Mouse (Mus musculus) heart, postnatal 0 days (tissue): ENCODE measurements at regions not wholly inside any gene's neighbourhood (a gene's known extent, or its start where the extent isn't known, plus 50 kb on each side); places are given as distances from the start of the nearest gene placed in this dataset.

ENCODE experiments used
- ATAC-seq: fragments of 200-750 bp; cut with Nextera tagmentation; 2 replicates; pipeline ENCODE4 v1.8.0; 2017; ENCODE audit warnings: low read depth, moderate number of reproducible peaks, moderate library complexity; ENCODE audit not compliant: insufficient read depth
- DNase-seq: peaks from one replicate; pipeline ENCODE4 v3.0.0-alpha.2; 2016; ENCODE audit warnings: low spot score
- H3K27ac ChIP-seq: fragments of 300-500 bp; sonication (generic); 2 replicates; pipeline ENCODE4 v1.5.1; 2014; ENCODE audit warnings: low read depth, mild to moderate bottlenecking
- H3K27me3 ChIP-seq: fragments of 300-500 bp; sonication (generic); 2 replicates; pipeline ENCODE4 v1.6.1; 2014; ENCODE audit warnings: low read length, mixed read lengths; ENCODE audit not compliant: control insufficient read depth, insufficient read depth
- H3K36me3 ChIP-seq: fragments of 300-500 bp; sonication (generic); replicated peaks from 2 replicates; pipeline ENCODE4 v1.6.1; 2014; ENCODE audit warnings: low read length, mixed read lengths; ENCODE audit not compliant: control insufficient read depth, insufficient read depth
- H3K4me1 ChIP-seq: fragments of 300-500 bp; sonication (generic); 2 replicates; pipeline ENCODE4 v1.6.1; 2014; ENCODE audit warnings: antibody characterized with exemption; ENCODE audit not compliant: control insufficient read depth, insufficient read depth
- H3K4me2 ChIP-seq: fragments of 300-500 bp; sonication (generic); 2 replicates; pipeline ENCODE4 v1.6.1; 2014; ENCODE audit warnings: low read depth, mild to moderate bottlenecking, low read length, moderate library complexity
- H3K4me3 ChIP-seq: fragments of 300-500 bp; sonication (generic); 2 replicates; pipeline ENCODE4 v1.5.1; 2014; ENCODE audit warnings: low read depth, low read length
- H3K9ac ChIP-seq: fragments of 300-500 bp; sonication (generic); replicated peaks from 2 replicates; pipeline ENCODE4 v1.6.1; 2014; ENCODE audit warnings: low read depth, low read length, mixed read lengths
- H3K9me3 ChIP-seq: fragments of 300-500 bp; sonication (generic); replicated peaks from 2 replicates; pipeline ENCODE4 v1.6.1; 2016; ENCODE audit warnings: low read length; ENCODE audit not compliant: control insufficient read depth
- CTCF ChIP-seq: IDR thresholded peaks from 2 replicates; pipeline ENCODE4 v1.5.1; 2016; ENCODE audit warnings: antibody characterized with exemption, control low read depth, low read depth
- EP300 ChIP-seq: IDR thresholded peaks from 2 replicates; pipeline ENCODE4 v1.6.1; 2016; ENCODE audit warnings: antibody characterized with exemption, low read depth
- WGBS: fragments of 180-500 bp; shearing (Covaris S2); extraction: QIAGEN DNeasy Blood & Tissue Kit; methylation state at CpG from one replicate; pipeline ENCODE4 v1.1.7; 2014; 5-methylcytosine and 5-hydroxymethylcytosine counted together

DNA sequence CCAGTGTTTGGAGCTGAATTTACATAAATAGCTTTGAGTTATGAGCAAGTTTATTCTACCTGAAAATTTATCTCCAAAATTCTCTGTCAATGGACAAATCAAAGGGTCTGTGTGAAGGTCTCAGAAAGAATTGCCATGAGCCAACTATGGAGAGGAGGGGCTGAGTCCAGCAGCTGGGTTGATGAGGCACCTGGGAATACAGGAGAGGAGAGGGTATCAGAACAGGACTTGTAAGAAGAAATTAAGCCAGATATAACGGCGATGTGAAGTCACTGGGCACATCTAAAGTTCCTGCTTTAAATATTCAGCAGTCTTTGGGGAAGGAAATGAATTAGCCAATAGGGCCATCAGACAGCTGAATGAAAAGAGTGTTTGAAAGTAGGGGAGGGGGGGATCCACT, 394.4 kb upstream of the Plxna2 start:
- no peaks in the 10 kb centered on the region; the same call in 1 of the 2 replicates for H3K4me1 ChIP-seq
- H3K9me3 ChIP-seq = no peaks in the 10 kb centered on the region
- H3K27ac ChIP-seq = no peak overlapping the region
- TF ChIP-seq EP300 (no peak), CTCF (no peak)
- ATAC-seq = no peak
- no peak overlapping the region for H3K4me2 ChIP-seq
- no peak overlapping the region for H3K9ac ChIP-seq
- H3K4me3 ChIP-seq = no peak overlapping the region
- no peaks in the 10 kb centered on the region for H3K27me3 ChIP-seq
- H3K36me3 ChIP-seq = no peaks in the 10 kb centered on the region
- WGBS = 44% methylated on average over 2 of the region's 2 CpGs
- DNase-seq = no peak

DNA sequence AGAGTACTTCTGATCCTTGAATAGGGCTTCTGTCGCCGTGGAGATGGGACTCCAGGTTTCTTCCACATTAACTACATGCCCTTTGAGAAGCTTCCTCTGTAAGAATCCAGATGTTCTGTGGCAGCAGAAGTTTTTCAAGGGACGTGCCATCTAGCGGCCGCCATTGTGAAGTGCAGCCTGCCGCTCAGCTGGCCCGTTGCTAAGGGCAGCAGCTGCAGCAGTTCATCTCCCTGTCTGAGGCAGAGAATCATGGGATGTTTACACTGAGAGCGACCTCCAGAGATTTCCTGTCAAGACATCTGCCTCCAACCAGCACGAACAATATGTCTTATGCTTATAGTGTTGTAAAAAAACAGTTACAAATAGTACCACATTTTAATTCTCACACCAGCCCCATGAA, 395.0 kb upstream of the Plxna2 start:
- DNase-seq (peak; percentile 71), ATAC-seq (0 out of 2 replicates have a peak, but pooled peaks have one; percentile 55)
- under 1% methylated on average over 9 of the region's 9 CpGs for WGBS
- H3K4me2 ChIP-seq = no peak overlapping the region
- no peak overlapping the region for H3K4me3 ChIP-seq
- no peaks in the 10 kb centered on the region for H3K36me3 ChIP-seq
- no peaks in the 10 kb centered on the region; the same call in 1 of the 2 replicates for H3K4me1 ChIP-seq
- TF ChIP-seq CTCF (peak; percentile 90), EP300 (no peak)
- no peaks in the 10 kb centered on the region for H3K27me3 ChIP-seq
- no peak overlapping the region for H3K27ac ChIP-seq
- H3K9ac ChIP-seq = no peak overlapping the region
- no peaks in the 10 kb centered on the region for H3K9me3 ChIP-seq

DNA sequence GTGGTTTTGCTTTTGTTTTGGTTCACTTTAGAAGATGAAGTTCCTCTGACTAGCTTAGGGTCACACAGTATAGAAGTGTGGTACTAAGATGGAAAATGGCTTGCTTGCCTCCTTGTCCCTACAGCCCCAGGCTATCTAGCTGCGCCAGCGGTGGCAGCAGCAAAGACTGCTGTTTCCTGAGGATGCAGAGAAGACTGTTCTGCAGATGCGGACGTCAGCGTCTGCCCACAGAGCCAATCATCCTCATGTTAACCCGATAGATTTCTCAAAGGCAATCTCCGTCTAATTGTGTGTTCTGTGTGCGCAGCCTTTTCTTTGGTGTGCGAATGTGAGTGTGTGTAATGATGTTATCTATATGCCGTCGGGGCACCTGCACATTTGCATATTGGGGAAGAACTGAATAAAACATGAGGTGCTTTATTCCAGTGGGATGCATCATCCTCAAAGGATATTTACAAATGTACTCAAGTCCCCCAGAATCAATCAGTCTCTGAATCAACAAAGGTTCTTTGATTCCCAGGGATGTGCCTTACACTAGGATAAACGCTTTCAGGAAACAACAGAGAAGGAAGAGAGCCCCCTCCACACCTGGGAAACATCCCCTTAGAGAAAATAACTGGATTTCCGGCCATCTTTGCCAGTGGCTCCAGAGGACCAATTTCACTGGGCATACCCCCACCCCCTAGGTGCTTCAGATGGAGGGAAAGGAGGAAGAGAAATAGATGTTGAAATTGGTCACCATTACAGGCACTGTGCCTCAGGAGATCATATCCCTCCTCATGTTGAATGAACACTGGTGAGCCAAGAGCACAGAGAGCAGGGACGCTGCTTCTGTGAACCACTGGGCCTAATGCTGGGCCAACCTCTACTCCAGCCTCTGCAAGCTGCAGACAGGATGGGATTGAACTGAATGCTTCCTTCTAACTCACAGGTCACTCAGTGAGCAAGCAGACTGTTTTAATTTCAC, 409.7 kb upstream of the Plxna2 start:
- Histone ChIP-seq H3K36me3 (no peaks in the 10 kb centered on the region), H3K4me1 (no peaks in the 10 kb centered on the region; the same call in 1 of the 2 replicates), H3K27ac (no peak overlapping the region), H3K9ac (no peak overlapping the region), H3K4me2 (no peak overlapping the region), H3K27me3 (no peaks in the 10 kb centered on the region), H3K9me3 (no peaks in the 10 kb centered on the region), H3K4me3 (no peak overlapping the region)
- 64% methylated on average over 14 of the region's 14 CpGs for WGBS
- TF ChIP-seq EP300 (no peak), CTCF (no peak)
- DNase-seq (no peak), ATAC-seq (no peak)

DNA sequence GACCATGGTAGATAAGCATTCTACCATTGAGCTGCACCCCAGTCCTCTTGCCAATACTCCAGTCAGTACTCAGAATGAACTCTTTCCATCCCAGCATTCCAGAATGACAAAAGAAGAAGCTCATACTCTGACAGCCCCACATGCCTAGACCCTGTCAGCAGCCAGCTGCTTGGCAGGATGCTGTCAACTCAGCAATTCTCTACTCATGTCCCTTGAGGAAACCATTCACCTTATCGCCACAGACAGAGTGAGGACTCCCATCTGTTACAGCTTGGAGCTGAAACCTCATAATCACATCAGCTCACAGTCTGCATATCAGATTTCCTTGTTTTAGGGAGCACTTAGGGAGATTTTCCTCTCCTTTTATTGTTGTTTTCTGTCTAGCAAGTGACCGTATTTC, 420.5 kb upstream of the Plxna2 start:
- no peak overlapping the region for H3K4me2 ChIP-seq
- no peak overlapping the region for H3K27ac ChIP-seq
- no peak overlapping the region for H3K4me3 ChIP-seq
- ATAC-seq (no peak), DNase-seq (peak; percentile 10)
- H3K9me3 ChIP-seq = no peaks in the 10 kb centered on the region
- WGBS = 38% methylated on average over 2 of the region's 2 CpGs
- no peak overlapping the region for H3K9ac ChIP-seq
- H3K4me1 ChIP-seq = no peaks in the 10 kb centered on the region
- H3K36me3 ChIP-seq = no peaks in the 10 kb centered on the region
- TF ChIP-seq CTCF (no peak), EP300 (no peak)
- H3K27me3 ChIP-seq = no peaks in the 10 kb centered on the region

DNA sequence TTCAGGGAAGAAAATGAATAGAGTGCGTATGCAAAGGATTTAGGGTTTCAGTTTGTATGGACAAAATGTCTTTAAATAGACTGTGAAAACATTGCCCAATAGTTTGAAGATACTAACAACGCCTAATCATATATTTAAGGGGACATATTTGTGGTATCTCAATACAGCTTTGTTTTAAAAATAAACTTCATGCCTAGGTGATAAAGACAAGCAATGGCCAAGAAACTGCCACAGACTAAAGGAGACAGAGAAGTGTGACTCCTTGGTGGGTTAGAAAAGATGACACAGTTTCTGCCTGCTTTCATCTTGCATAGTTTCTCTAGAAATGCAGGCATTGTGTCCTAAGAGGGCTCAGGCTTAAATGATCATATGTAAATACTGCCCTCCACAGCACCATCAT, 435.7 kb upstream of the Plxna2 start:
- H3K36me3 ChIP-seq = no peaks in the 10 kb centered on the region
- TF ChIP-seq CTCF (no peak), EP300 (no peak)
- ATAC-seq = no peak

DNA sequence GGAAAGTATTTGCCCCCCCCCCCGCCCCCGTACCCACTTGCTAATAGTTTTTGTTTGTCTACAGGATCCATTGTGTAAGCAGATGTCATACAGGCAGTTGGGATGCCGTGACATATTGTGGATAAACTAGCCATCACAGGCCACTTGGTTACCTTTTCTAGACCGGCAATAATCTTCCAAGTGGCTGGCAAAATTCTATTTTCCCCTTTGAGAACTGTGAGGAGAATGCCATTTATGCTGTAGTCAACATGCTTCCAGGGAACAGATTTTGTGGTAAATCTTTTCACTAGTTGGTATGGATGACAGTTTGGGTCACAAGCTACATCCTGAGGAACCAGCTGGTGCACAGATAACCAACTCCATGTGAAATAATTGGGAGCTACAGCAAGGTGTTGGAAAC, 456.5 kb upstream of the Plxna2 start:
- 82% methylated on average over 4 of the region's 4 CpGs for WGBS
- ATAC-seq = no peak

More for the DNA sequence above, 435.7 kb upstream of the Plxna2 start:
- Histone ChIP-seq H3K4me2 (no peak overlapping the region), H3K9ac (no peak overlapping the region), H3K4me1 (no peaks in the 10 kb centered on the region), H3K4me3 (no peak overlapping the region), H3K27me3 (no peaks in the 10 kb centered on the region), H3K27ac (no peak overlapping the region), H3K9me3 (no peaks in the 10 kb centered on the region)
- 52% methylated on average over 2 of the region's 2 CpGs for WGBS
- DNase-seq = no peak

More for the DNA sequence above, 456.5 kb upstream of the Plxna2 start:
- Histone ChIP-seq H3K4me1 (no peaks in the 10 kb centered on the region), H3K27ac (no peak overlapping the region), H3K4me3 (no peak overlapping the region), H3K27me3 (no peaks in the 10 kb centered on the region), H3K9ac (no peak overlapping the region), H3K4me2 (no peak overlapping the region), H3K36me3 (no peaks in the 10 kb centered on the region), H3K9me3 (no peaks in the 10 kb centered on the region)
- TF ChIP-seq CTCF (no peak), EP300 (no peak)
- no peak for DNase-seq
